Mouse (Mus musculus) neural tube, embryonic 11.5 days (tissue): ENCODE data around the gene Rab3il1. TPM values are rescaled to one million over a fixed set of nuclear protein-coding genes. Genes with fewer than 3 reads are reported as not detected.

Source experiments
- ATAC-seq: fragments of 200-750 bp; cut with Nextera tagmentation; 2 replicates; pipeline ENCODE4 v1.8.0; 2017; ENCODE audit warnings: moderate number of reproducible peaks, mild to moderate bottlenecking, moderate TSS enrichment, moderate library complexity; ENCODE audit not compliant: insufficient read depth, low FRiP score, low TSS enrichment
- DNase-seq: peaks from one replicate; pipeline ENCODE4 v3.0.0-alpha.2; 2015; ENCODE audit warnings: low spot score
- H3K27ac ChIP-seq: fragments of 300-500 bp; sonication (generic); 2 replicates; pipeline ENCODE4 v1.5.1; 2014; ENCODE audit warnings: low read depth, mild to moderate bottlenecking, low read length
- H3K27me3 ChIP-seq: fragments of 300-500 bp; sonication (generic); 2 replicates; pipeline ENCODE4 v1.6.1; 2014; ENCODE audit warnings: mild to moderate bottlenecking, low read length, mixed read lengths; ENCODE audit not compliant: control insufficient read depth, insufficient read depth
- H3K36me3 ChIP-seq: fragments of 300-500 bp; sonication (generic); 2 replicates; pipeline ENCODE4 v1.6.1; 2014; ENCODE audit warnings: mild to moderate bottlenecking, low read length, moderate library complexity, mixed read lengths; ENCODE audit not compliant: control insufficient read depth, insufficient read depth
- H3K4me1 ChIP-seq: fragments of 300-500 bp; sonication (generic); 2 replicates; pipeline ENCODE4 v1.6.1; 2014; ENCODE audit warnings: low read length, mixed read lengths; ENCODE audit not compliant: control insufficient read depth, insufficient read depth
- H3K4me2 ChIP-seq: fragments of 300-500 bp; sonication (generic); 2 replicates; pipeline ENCODE4 v1.6.1; 2014; ENCODE audit warnings: low read depth, mild to moderate bottlenecking, moderate library complexity
- H3K4me3 ChIP-seq: fragments of 300-500 bp; sonication (generic); 2 replicates; pipeline ENCODE4 v1.5.1; 2014; ENCODE audit warnings: low read depth, low read length
- H3K9ac ChIP-seq: fragments of 300-500 bp; sonication (generic); 2 replicates; pipeline ENCODE4 v1.6.1; 2014; ENCODE audit warnings: mild to moderate bottlenecking, low read length
- H3K9me3 ChIP-seq: fragments of 300-500 bp; sonication (generic); 2 replicates; pipeline ENCODE4 v1.6.1; 2016; ENCODE audit warnings: low read length; ENCODE audit not compliant: control insufficient read depth
- WGBS: fragments of 180-500 bp; shearing (Covaris S2); extraction: QIAGEN DNeasy Blood & Tissue Kit; methylation state at CpG from one replicate; pipeline ENCODE4 v1.1.7; 2014; 5-methylcytosine and 5-hydroxymethylcytosine counted together
- polyA plus RNA-seq: library from polyadenylated mRNA; unstranded; fragments of >200 nt; fragmentation: Nextera tagmentation; extraction: Ambion mirVana; gene quantifications from 2 replicates; pipeline ENCODE4 v1.2.1, GENCODE M21; 2014

Rab3il1 gene
- polyA plus RNA-seq, 1 experiment from 2014 or later = 43.0 TPM

- H3K27me3 ChIP-seq = no peaks in the 10 kb centered on the region
- H3K4me3 ChIP-seq = no peak overlapping the region
- WGBS = 80% methylated on average over 2 of the region's 2 CpGs
- H3K4me2 ChIP-seq = no peak overlapping the region
- H3K9ac ChIP-seq = no peak overlapping the region
- H3K27ac ChIP-seq = no peak overlapping the region
- no peak for ATAC-seq
- no peaks in the 10 kb centered on the region for H3K9me3 ChIP-seq
- no peak for DNase-seq
- H3K4me1 ChIP-seq = no peaks in the 10 kb centered on the region
- no peaks in the 10 kb centered on the region for H3K36me3 ChIP-seq
Observed at GRCm38 (mm10) chr19:10050438-10050837, 49.0 kb downstream of the Rab3il1 start.

- DNase-seq (no peak), ATAC-seq (no peak)
- 91% methylated on average over 4 of the region's 4 CpGs for WGBS
- Histone ChIP-seq H3K9ac (no peak overlapping the region), H3K9me3 (no peaks in the 10 kb centered on the region), H3K27ac (no peak overlapping the region), H3K4me1 (no peaks in the 10 kb centered on the region), H3K27me3 (no peaks in the 10 kb centered on the region), H3K4me2 (no peak overlapping the region), H3K4me3 (no peak overlapping the region), H3K36me3 (no peaks in the 10 kb centered on the region)
Observed at GRCm38 (mm10) chr19:10052698-10053097, 51.2 kb downstream of the Rab3il1 start.

- ATAC-seq = no peak
- 86% methylated on average over 10 of the region's 10 CpGs for WGBS
- Histone ChIP-seq H3K4me1 (no peaks in the 10 kb centered on the region), H3K4me3 (no peak overlapping the region), H3K27ac (no peak overlapping the region), H3K4me2 (no peak overlapping the region), H3K27me3 (no peaks in the 10 kb centered on the region), H3K9me3 (no peaks in the 10 kb centered on the region), H3K36me3 (no peaks in the 10 kb centered on the region), H3K9ac (no peak overlapping the region)
- no peak for DNase-seq
Observed at GRCm38 (mm10) chr19:10053692-10054260, 52.3 kb downstream of the Rab3il1 start.

- H3K9me3 ChIP-seq = no peaks in the 10 kb centered on the region
- H3K27ac ChIP-seq = no peak overlapping the region
- no peak overlapping the region for H3K4me2 ChIP-seq
- no peak overlapping the region for H3K4me3 ChIP-seq
- H3K9ac ChIP-seq = no peak overlapping the region
- no peaks in the 10 kb centered on the region for H3K4me1 ChIP-seq
- WGBS = 84% methylated on average over 6 of the region's 6 CpGs
- no peaks in the 10 kb centered on the region for H3K27me3 ChIP-seq
- no peaks in the 10 kb centered on the region for H3K36me3 ChIP-seq
- ATAC-seq (no peak), DNase-seq (no peak)
Observed at GRCm38 (mm10) chr19:10054361-10055075, 53.0 kb downstream of the Rab3il1 start.

GRCm38 (mm10) chr19:10055261-10055660 is 53.8 kb downstream of the Rab3il1 start:
- Histone ChIP-seq H3K4me1 (no peaks in the 10 kb centered on the region), H3K9ac (no peak overlapping the region), H3K36me3 (no peaks in the 10 kb centered on the region), H3K9me3 (no peaks in the 10 kb centered on the region), H3K4me3 (no peak overlapping the region), H3K27me3 (no peaks in the 10 kb centered on the region), H3K4me2 (no peak overlapping the region), H3K27ac (no peak overlapping the region)
- WGBS = 77% methylated on average over 3 of the region's 3 CpGs
- no peak for ATAC-seq
- no peak for DNase-seq

GRCm38 (mm10) chr19:10055783-10056660 is 54.6 kb downstream of the Rab3il1 start:
- DNase-seq (no peak), ATAC-seq (no peak)
- H3K27ac ChIP-seq = no peak overlapping the region
- whole genome bisulfite sequencing = 87% methylated on average over 22 of the region's 22 CpGs
- no peaks in the 10 kb centered on the region for H3K4me1 ChIP-seq
- no peak overlapping the region for H3K9ac ChIP-seq
- no peak overlapping the region for H3K4me2 ChIP-seq
- no peaks in the 10 kb centered on the region for H3K27me3 ChIP-seq
- H3K4me3 ChIP-seq = no peak overlapping the region
- H3K9me3 ChIP-seq = no peaks in the 10 kb centered on the region
- H3K36me3 ChIP-seq = no peaks in the 10 kb centered on the region

- Histone ChIP-seq H3K27ac (no peak overlapping the region), H3K27me3 (no peaks in the 10 kb centered on the region), H3K4me1 (no peaks in the 10 kb centered on the region), H3K4me2 (no peak overlapping the region), H3K9ac (no peak overlapping the region), H3K4me3 (no peak overlapping the region), H3K9me3 (no peaks in the 10 kb centered on the region), H3K36me3 (no peaks in the 10 kb centered on the region)
- 94% methylated on average over 3 of the region's 3 CpGs for WGBS
- no peak for ATAC-seq
- DNase-seq = no peak
Observed at GRCm38 (mm10) chr19:10056686-10057085, 55.2 kb downstream of the Rab3il1 start.

- no peak overlapping the region for H3K27ac ChIP-seq
- H3K4me2 ChIP-seq = no peak overlapping the region
- H3K4me3 ChIP-seq = no peak overlapping the region
- H3K9ac ChIP-seq = no peak overlapping the region
- WGBS = 63% methylated on average over 11 of the region's 11 CpGs
- ATAC-seq (no peak), DNase-seq (no peak)
- no peaks in the 10 kb centered on the region for H3K27me3 ChIP-seq
- H3K36me3 ChIP-seq = peaks cover 6% of the 10 kb centered on the region; the same call in 1 of the 2 replicates
- no peaks in the 10 kb centered on the region for H3K4me1 ChIP-seq
- H3K9me3 ChIP-seq = no peaks in the 10 kb centered on the region
Observed at GRCm38 (mm10) chr19:10057486-10058351, 56.2 kb downstream of the Rab3il1 start.
